Mouse (Mus musculus): ENCODE data around the gene AL731706.1. TPM values are rescaled to one million over a fixed set of nuclear protein-coding genes. Genes with fewer than 3 reads are reported as not detected.

The AL731706.1 gene
- total RNA-seq, 2 experiments from 2014 or later = 11.2 to 18.2 TPM

- DNase-seq (ENCODE audit: extremely low spot score in 1 of 2, low spot score in 2 of 2) = no peak
- intact Hi-C loops (cut with DNase I) = no loop called here
These were observed 36.4 kb downstream of the AL731706.1 start for GRCm38 (mm10) chr2:136854543-136855388.

- intact Hi-C loops (cut with DNase I) = no loop called here
- no peak for DNase-seq (ENCODE audit: extremely low spot score in 1 of 2, low spot score in 2 of 2)
These were observed 40.8 kb downstream of the AL731706.1 start for GRCm38 (mm10) chr2:136850366-136850765.

- DNase-seq (ENCODE audit: extremely low spot score in 1 of 2, low spot score in 2 of 2) = no peak
- intact Hi-C loops (cut with DNase I) = no loop called here
These were observed 53.2 kb downstream of the AL731706.1 start for GRCm38 (mm10) chr2:136837994-136838393.

GRCm38 (mm10) chr2:136835882-136836281 lies 55.3 kb downstream of the AL731706.1 start:
- intact Hi-C loops (cut with DNase I) = no loop called here
- DNase-seq (ENCODE audit: extremely low spot score in 1 of 2, low spot score in 2 of 2) = no peak

GRCm38 (mm10) chr2:136834715-136835075 lies 56.5 kb downstream of the AL731706.1 start:
- intact Hi-C loops (cut with DNase I) = no loop called here
- DNase-seq (ENCODE audit: extremely low spot score in 1 of 2, low spot score in 2 of 2) = no peak

- intact Hi-C loops (cut with DNase I) = no loop called here
These were observed 57.0 kb downstream of the AL731706.1 start for GRCm38 (mm10) chr2:136833976-136834714.

GRCm38 (mm10) chr2:136832936-136833335 lies 58.3 kb downstream of the AL731706.1 start:
- DNase-seq (ENCODE audit: extremely low spot score in 1 of 2, low spot score in 2 of 2) = peak in 1 of 2 experiments; percentile 48
- intact Hi-C loops (cut with DNase I) = no loop called here

More at GRCm38 (mm10) chr2:136833976-136834714, 57.0 kb downstream of the AL731706.1 start:
- DNase-seq (ENCODE audit: extremely low spot score in 1 of 2, low spot score in 2 of 2) = no peak

Other genes with a start within 250 kb of the AL731706.1 start
- 1,000 to 10,000 TPM; 1,204 to 1,224 TPM for gene Snap25, start 177.9 kb downstream of the AL731706.1 start, total RNA-seq (2021)
- 10 to 100 TPM in 1 of 2 experiments, 1 to 10 TPM in 1; 9.6 to 25.8 TPM for gene AL731706.2, start 5.7 kb downstream of the AL731706.1 start, total RNA-seq (2021)
- 10 to 100 TPM in 1 of 2 experiments, 1 to 10 TPM in 1; 9.6 to 10.4 TPM for gene Slx4ip, start 171 bp downstream of the AL731706.1 start, total RNA-seq (2021)
- 10 to 100 TPM; 25.1 to 28.8 TPM for gene Mkks, start within 50 bp of the AL731706.1 start, total RNA-seq (2021)
- gene Jag1, start 225.3 kb upstream of the AL731706.1 start, total RNA-seq (2021) = 1 to 10 TPM; 5.9 to 7.6 TPM

Data from left cerebral cortex, postnatal 10 days (tissue).